7 mouse cellular contexts compared by ENCODE assay signal in genomic region chr11:83270842-83271150, GRCm38 (mm10). TPM values are rescaled to one million over a fixed set of nuclear protein-coding genes. Genes with fewer than 3 reads are reported as not detected.
DNase-seq lines count a peak whose midpoint lies in the region; ATAC-seq and TF ChIP-seq lines count a peak whose summit lies in the region.

No protein-coding gene starts in this region.

- no peak for DNase-seq in thymus, adult 2 months
- DNase-seq in thymus, postnatal 36 days: no peak
- no peak for DNase-seq in liver, postnatal 0 days
- DNase-seq in adrenal gland, postnatal 10 days: no peak
- DNase-seq in cerebellum, adult 9-10 months: no peak
- no peak for DNase-seq in spleen, adult 12 weeks (ENCODE audit: low spot score)

- H3K4me2 ChIP-seq in forebrain, embryonic 15.5 days (replicated peaks): peak overlapping the region; percentile 67
- H3K4me2 ChIP-seq in liver, postnatal 0 days (ENCODE audit: low read depth, low read length): peak overlapping the region; percentile 87

- TF ChIP-seq POLR2A in thymus, adult 2 months (IDR thresholded peaks at IDR 0.05; ENCODE audit: control insufficient read depth, extremely low read depth, insufficient read depth, low read length, poor library complexity): peak; percentile 30; the same call in 1 of the 2 replicates

- H3K27ac ChIP-seq in thymus, adult 2 months (ENCODE audit: control insufficient read depth, insufficient read depth, low read length): peak overlapping the region; percentile 79
- peak overlapping the region; percentile 86 for H3K27ac ChIP-seq in forebrain, embryonic 15.5 days (replicated peaks)
- H3K27ac ChIP-seq in liver, postnatal 0 days (ENCODE audit: low read depth): peak overlapping the region; percentile 76

- no peaks in the 10 kb centered on the region for H3K36me3 ChIP-seq in thymus, adult 2 months (ENCODE audit: control insufficient read depth, insufficient read depth, low read length)
- no peaks in the 10 kb centered on the region for H3K36me3 ChIP-seq in forebrain, embryonic 15.5 days
- H3K36me3 ChIP-seq in liver, postnatal 0 days (replicated peaks; ENCODE audit: insufficient read depth, low read length): peaks cover 10% of the 10 kb centered on the region; the same call in 1 of the 2 replicates

- no peak for TF ChIP-seq CTCF in thymus, adult 2 months (IDR thresholded peaks at IDR 0.05; ENCODE audit: borderline replicate concordance, control insufficient read depth, extremely low read depth, insufficient read depth, low read length, poor library complexity)
- TF ChIP-seq CTCF in liver, postnatal 0 days (IDR thresholded peaks at IDR 0.05; ENCODE audit: low read depth): no peak

- WGBS in thymus, adult 2 months: 9% methylated on average over 6 of the region's 6 CpGs
- under 1% methylated on average over 6 of the region's 6 CpGs for WGBS in forebrain, embryonic 15.5 days
- 3% methylated on average over 6 of the region's 6 CpGs for WGBS in liver, postnatal 0 days (ENCODE audit: insufficient replicate concordance)

- no peaks in the 10 kb centered on the region for H3K9me3 ChIP-seq in forebrain, embryonic 15.5 days
- no peaks in the 10 kb centered on the region for H3K9me3 ChIP-seq in liver, postnatal 0 days (ENCODE audit: low read length)

- no peak for TF ChIP-seq EP300 in liver, postnatal 0 days (IDR thresholded peaks at IDR 0.05; ENCODE audit: low read depth)

- ATAC-seq in forebrain, embryonic 15.5 days (replicated peaks): peak; percentile 79
- peak; percentile 12 for ATAC-seq in liver, postnatal 0 days

- no peaks in the 10 kb centered on the region for H3K27me3 ChIP-seq in thymus, adult 2 months (ENCODE audit: control insufficient read depth, insufficient read depth, low read length)
- 0 out of 2 replicates have a peak, but pooled peaks cover 2% of the 10 kb centered on the region for H3K27me3 ChIP-seq in forebrain, embryonic 15.5 days
- H3K27me3 ChIP-seq in liver, postnatal 0 days (ENCODE audit: insufficient read depth, low read length): 0 out of 2 replicates have a peak, but pooled peaks cover 2% of the 10 kb centered on the region

- peak overlapping the region; percentile 92 for H3K4me3 ChIP-seq in thymus, adult 2 months (ENCODE audit: control insufficient read depth, insufficient read depth, low read length)
- peak overlapping the region; percentile 61 for H3K4me3 ChIP-seq in forebrain, embryonic 15.5 days
- peak overlapping the region; percentile 62 for H3K4me3 ChIP-seq in liver, postnatal 0 days (ENCODE audit: low read depth, low read length)

- H3K4me1 ChIP-seq in thymus, adult 2 months (replicated peaks; ENCODE audit: control insufficient read depth, insufficient read depth, low read length): peaks cover 6% of the 10 kb centered on the region; the same call in 1 of the 2 replicates
- H3K4me1 ChIP-seq in forebrain, embryonic 15.5 days: 0 out of 2 replicates have a peak, but pooled peaks cover 2% of the 10 kb centered on the region
- peaks cover 11% of the 10 kb centered on the region for H3K4me1 ChIP-seq in liver, postnatal 0 days (ENCODE audit: insufficient read depth)

- H3K9ac ChIP-seq in forebrain, embryonic 15.5 days (replicated peaks): peak overlapping the region; percentile 76
- peak overlapping the region; percentile 61 for H3K9ac ChIP-seq in liver, postnatal 0 days (replicated peaks)

RNA-seq across cellular contexts. Expression of gene Slfn14, which starts 15.7 kb away (rescaled TPM):
- not detected in 2 replicates for polyA plus RNA-seq in thymus, adult 2 months (2012; rRNA removed)
- polyA plus RNA-seq in forebrain, embryonic 15.5 days (2015; fragmentation: Nextera tagmentation; extraction: Ambion mirVana): 0.06 TPM in 1 of 2 replicates, not detected in the other
- 14.3 and 14.8 TPM in 2 replicates for polyA plus RNA-seq in liver, postnatal 0 days (2015; fragmentation: Nextera tagmentation; extraction: Ambion mirVana)
- 1 to 10 TPM in 1 of 2 experiments, under 1 TPM in 1; 0.60 to 2.0 TPM for total RNA-seq in adrenal gland, postnatal 10 days (2021)

RNA-seq across cellular contexts. Expression of gene Ap2b1, which starts 28.0 kb away (rescaled TPM):
- polyA plus RNA-seq in thymus, adult 2 months (2012; rRNA removed): 41.4 and 51.0 TPM in 2 replicates
- polyA plus RNA-seq in forebrain, embryonic 15.5 days (2015; fragmentation: Nextera tagmentation; extraction: Ambion mirVana): 106 and 107 TPM in 2 replicates
- polyA plus RNA-seq in liver, postnatal 0 days (2015; fragmentation: Nextera tagmentation; extraction: Ambion mirVana): 7.6 and 8.3 TPM in 2 replicates
- 10 to 100 TPM; 78.1 to 96.0 TPM for total RNA-seq in adrenal gland, postnatal 10 days (2021)

RNA-seq across cellular contexts. Expression of gene Pex12, which starts 31.6 kb away (rescaled TPM):
- polyA plus RNA-seq in thymus, adult 2 months (2012; rRNA removed): 8.5 and 9.2 TPM in 2 replicates
- 20.2 and 20.3 TPM in 2 replicates for polyA plus RNA-seq in forebrain, embryonic 15.5 days (2015; fragmentation: Nextera tagmentation; extraction: Ambion mirVana)
- 6.8 and 7.1 TPM in 2 replicates for polyA plus RNA-seq in liver, postnatal 0 days (2015; fragmentation: Nextera tagmentation; extraction: Ambion mirVana)
- 10 to 100 TPM in 1 of 2 experiments, 1 to 10 TPM in 1; 8.4 to 13.1 TPM for total RNA-seq in adrenal gland, postnatal 10 days (2021)

Comparison
In these comparisons a context has a peak if more than half of its experiments do, and no peak if none do; other contexts are left out.
1. RNA of gene Slfn14, which starts 15.7 kb away (polyA plus RNA-seq): 14.3 to 14.8 TPM in liver, postnatal 0 days; not detected in thymus, adult 2 months and 0.06 TPM in forebrain, embryonic 15.5 days; every median in the first group is over 10 times any median in the second.
2. Peak in every context shown above with its lines, with median percentiles within 50 percentile points of each other: H3K27ac ChIP-seq and H3K4me3 ChIP-seq.